Mouse (Mus musculus) adrenal gland, adult (tissue): ENCODE data around the gene AC124108.1.
A peak's percentile ranks its signal among the peaks of the same experiment; 100 is the strongest.

ENCODE experiments used
- DNase-seq, 2 experiments: peaks; one replicate each; pipeline ENCODE4 v3.0.0; 2022 to 2023; ENCODE audit warnings: low spot score in 1 of 2; ENCODE audit not compliant: inconsistent age in 2 of 2

AC124108.1 gene

DNA sequence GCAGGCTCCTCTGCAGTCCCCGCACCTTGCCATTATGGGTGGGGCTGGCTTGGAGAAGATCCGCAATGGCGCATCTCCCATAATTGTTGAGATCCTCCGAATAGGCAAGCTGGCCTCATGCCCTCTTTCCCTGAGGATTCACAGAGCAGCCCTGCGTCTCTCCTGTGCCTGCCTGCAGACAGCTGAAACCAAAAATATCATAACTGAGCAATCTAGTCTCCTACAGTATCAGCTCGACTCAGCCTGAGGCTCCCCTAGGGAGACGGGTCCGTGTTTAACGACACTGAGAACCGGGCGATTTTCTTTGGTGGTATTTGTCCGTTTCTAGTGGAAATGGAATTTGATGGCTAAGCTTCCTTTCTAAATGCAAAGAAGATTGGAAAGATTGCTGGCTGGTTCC is 8.7 kb downstream of the AC124108.1 start:
- peak in 1 of 2 experiments; percentile 13 for DNase-seq

DNA sequence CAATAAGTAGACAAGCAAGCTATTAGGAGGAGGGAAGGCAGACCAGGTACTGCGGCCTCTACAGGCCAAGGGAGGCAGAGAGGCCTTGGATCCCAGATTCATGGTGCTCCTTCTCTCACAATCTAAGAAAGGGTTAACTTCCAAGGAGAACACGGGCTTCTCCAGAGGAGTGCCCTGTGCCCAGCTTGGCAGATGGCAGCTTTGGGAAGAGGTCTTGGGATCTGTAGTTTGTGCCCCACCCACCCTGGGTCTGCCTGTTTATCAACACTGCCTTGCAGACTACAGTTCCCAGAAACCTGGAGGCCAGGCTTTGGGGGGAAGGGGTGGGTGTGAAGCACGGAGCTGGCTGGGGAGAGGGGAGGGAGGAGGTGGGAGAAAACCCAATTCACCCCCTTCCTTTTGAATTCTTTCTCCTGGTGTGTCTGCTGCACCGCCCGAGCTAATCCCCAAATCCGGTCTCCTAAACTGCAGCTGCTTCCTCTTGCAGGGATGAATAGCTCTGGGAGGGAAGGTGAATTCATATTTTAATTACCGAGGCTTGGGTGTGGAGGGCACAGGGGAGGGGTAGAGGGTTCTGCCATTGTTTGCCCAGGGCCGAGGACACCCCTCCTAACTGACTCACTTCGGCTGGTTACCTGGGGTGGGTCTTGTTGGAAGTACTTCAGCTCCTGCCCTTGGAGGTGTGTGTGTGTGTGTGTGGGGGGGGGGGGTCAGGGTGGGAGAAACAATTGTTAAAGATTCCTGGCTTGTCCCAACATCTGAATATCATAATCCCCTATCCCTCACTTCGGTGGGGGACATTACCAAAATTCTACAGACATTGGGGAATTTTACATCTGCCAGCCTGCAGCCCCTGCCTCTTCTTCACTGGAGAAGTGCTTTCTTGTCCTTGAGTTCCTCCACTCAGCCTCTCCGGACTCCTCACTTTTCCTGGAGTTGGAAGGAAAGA is 9.6 kb downstream of the AC124108.1 start:
- DNase-seq = peak in 1 of 2 experiments; percentile 19

DNA sequence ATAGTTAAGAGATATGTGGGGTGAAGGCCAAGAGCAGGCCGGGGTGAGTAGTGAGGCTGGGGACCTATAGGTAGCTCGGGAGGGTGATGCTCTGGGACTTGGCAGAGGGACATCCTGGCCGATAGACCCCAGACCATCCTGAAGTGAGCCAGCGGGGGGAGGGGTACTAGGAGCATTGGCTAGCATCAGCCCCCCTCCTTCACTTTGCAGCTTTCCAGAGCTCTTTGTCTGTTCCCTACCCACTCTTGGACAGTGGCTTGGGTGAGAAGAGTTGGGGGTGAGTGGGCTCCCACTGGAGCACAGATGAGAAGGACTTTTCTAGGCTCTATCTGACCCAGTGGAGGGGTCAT is 10.2 kb downstream of the AC124108.1 start:
- peak in 1 of 2 experiments; percentile 13 for DNase-seq

DNA sequence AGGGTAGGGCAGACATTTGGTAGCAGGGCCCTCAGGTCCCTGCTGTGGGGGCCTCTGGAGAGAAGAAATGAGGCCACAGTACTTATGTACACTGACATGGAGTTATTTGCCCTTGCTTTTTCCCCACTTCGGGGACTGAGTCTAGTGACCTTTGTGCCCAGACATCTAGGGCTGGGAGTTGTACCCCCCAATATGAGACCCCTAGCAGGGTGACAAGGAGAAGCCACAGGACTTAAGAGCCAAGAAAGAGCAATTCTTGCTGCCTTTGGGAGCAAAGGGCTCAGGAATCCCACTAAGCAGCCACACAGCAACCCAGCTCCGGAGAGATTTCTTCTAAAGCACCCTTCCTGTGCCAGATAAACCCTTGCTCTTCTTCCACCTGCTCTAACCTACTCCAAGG is 10.7 kb downstream of the AC124108.1 start:
- DNase-seq = peak in 1 of 2 experiments; percentile 14

- DNase-seq = no peak
Measured at GRCm38 (mm10) chr1:132202771-132203170, 11.5 kb downstream of the AC124108.1 start.

DNA sequence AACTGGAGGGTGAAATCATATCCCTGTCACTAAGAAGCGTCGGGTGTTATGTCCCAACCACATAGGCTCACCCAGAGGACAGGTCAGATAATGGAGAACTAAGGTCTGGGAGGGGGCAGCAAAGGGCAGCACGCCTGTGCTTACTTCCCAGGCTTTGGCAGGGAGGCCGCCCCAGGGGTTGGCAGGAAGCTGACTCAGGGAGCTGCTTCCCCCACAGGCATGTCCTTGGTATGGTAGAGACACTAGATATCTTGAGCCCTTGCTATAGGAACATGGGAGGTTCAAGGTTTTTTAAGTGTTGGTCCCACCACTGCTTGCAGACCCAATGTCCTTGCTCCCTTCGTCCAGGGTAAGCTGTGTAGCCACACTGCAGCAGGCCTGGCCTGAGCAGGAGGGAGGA is 14.7 kb downstream of the AC124108.1 start:
- peak in 1 of 2 experiments; percentile 75 for DNase-seq

DNA sequence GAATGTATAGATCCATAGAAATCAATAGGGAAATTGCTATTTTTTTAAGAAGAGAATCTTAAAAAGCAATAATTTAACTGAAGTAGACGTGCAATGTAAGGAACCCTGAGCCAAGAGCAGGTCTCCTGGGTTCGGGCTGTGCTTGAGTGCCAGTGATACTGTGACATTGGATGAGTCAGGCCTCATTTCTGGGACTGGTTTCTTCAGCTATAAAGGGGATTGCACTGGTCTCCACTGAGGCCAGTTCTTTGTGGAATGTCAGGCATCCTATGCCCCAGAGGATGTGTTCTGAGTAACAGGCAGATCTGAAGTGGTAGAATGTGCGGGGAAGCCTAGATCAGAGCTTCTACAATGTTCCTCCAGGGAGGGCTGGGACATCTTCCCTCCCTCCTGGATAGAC is 15.6 kb downstream of the AC124108.1 start:
- peak in 1 of 2 experiments; percentile 46 for DNase-seq

DNA sequence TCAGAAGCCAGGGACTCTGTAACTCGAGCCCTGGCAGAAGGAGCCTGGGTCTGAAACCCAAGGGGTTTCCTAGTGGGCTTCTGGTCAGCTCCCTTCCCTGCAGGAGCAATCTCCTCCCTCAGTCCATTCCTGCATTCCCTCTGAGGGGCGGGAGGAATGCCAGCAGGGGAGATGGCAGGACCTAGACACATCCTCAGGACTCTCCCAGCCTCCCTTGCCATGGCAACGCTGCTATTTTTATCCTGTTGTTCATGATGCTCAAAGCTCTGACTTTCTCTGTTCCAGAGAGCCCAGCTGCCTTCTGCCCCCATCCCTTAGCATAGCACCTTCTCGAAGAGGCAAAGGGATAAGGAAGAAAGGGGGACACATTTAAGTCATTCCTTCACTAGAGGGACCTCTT is 16.9 kb downstream of the AC124108.1 start:
- peak in 1 of 2 experiments; percentile 21 for DNase-seq

DNA sequence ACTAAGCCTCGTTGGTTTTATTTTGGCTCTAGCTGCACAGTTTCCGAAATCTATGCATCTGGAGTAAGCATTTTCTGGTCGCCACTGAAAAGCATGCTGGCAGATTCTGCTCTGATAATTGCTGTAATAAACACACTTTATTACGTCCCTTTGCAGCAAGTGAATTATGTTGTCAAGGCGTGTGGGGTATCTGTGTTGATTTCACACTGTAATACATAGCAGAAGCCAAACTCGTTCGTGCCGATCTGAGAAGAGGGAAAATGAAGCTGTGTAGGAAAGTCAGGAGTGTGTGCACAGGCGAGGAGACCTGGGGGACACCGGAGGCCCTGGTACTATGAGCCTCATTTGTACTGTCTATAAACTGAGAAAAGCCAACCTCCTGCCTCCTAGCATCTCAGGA is 18.1 kb downstream of the AC124108.1 start:
- DNase-seq = no peak

- peak; percentile 54 to 85 for DNase-seq
Measured at GRCm38 (mm10) chr1:132210922-132211321, 19.7 kb downstream of the AC124108.1 start.

DNA sequence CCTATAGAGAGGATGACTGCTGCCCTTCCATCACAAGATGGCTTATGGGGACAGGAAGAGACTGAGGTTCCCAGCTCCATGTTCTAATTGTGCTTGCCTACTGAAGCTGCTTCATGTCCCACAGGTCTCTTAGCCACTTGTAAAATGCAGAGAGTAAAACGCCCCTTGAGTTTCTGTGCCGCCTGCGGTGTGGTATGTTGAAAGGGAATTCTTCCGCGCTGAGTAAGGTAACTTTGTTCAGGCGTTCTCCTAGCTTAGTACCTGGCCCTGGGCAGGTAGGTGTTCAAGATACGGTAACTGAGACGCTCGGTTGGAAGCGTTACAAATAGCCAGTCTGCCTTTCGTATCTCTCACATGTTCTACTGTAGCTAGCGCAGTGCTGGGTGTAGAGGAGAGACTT is 20.4 kb downstream of the AC124108.1 start:
- peak in 1 of 2 experiments; percentile 26 for DNase-seq

DNA sequence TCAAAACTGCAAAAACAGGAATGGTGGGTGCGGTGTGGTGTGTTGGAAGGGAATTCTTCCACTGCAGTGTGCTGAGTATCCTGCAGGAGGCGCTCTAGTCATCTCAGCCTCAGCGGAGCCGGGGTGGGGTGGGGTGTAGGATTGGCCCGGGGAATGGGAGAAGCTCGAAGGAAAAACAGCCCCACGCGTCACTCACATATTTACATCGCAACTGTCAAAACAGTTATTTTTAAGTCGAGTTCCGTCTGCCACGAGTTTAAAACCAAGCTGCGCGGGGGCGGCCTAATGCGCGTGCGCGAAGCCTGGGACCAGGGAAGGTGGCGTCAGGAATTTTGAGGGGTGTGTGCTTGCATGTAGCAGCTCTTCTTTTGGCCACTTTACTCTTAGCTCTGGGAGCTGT is 21.0 kb downstream of the AC124108.1 start:
- DNase-seq = peak; percentile 71 to 89

- DNase-seq = peak in 1 of 2 experiments; percentile 45
Measured at GRCm38 (mm10) chr1:132213076-132213475, 21.8 kb downstream of the AC124108.1 start.

GRCm38 (mm10) chr1:132216276-132216675 is 25.0 kb downstream of the AC124108.1 start:
- DNase-seq = no peak

DNA sequence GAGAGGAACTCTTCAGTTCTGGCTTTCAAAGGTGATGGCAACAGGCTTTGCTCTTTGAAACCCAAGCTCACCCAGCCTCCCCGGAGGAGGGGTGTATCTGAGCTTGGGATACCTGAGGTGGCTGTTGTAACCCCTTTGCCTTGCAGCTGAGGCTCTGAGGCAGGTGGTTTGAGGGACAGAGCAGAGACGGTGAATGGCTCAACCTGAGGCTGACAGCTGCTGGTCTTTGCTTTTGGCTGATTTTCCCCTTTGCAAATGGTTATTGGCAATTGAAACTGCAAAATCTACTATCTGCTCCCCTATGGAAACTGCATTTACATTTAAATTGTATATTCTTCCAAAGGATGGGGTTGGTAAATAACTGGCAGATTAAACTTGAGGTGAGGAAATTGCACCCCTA is 30.4 kb downstream of the AC124108.1 start:
- no peak for DNase-seq

DNA sequence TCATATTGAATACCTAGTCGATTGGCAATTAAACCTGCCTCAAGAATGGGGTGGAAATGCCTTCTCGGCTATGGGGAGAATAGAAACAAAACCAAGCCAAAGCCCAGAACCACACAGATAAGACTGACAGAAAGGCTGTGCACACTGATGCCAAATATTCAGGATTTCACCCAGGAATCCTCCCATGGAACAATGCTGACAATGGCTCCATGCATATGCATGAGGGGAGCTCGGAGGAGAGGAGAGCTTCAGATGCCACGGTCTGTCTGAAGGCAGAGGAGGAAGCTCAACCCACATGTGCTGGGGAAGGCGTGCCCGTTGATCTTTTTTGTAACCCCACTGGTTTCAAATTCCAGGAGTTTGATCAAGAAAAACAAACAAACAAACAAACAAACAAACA is 30.9 kb downstream of the AC124108.1 start:
- DNase-seq = no peak

DNA sequence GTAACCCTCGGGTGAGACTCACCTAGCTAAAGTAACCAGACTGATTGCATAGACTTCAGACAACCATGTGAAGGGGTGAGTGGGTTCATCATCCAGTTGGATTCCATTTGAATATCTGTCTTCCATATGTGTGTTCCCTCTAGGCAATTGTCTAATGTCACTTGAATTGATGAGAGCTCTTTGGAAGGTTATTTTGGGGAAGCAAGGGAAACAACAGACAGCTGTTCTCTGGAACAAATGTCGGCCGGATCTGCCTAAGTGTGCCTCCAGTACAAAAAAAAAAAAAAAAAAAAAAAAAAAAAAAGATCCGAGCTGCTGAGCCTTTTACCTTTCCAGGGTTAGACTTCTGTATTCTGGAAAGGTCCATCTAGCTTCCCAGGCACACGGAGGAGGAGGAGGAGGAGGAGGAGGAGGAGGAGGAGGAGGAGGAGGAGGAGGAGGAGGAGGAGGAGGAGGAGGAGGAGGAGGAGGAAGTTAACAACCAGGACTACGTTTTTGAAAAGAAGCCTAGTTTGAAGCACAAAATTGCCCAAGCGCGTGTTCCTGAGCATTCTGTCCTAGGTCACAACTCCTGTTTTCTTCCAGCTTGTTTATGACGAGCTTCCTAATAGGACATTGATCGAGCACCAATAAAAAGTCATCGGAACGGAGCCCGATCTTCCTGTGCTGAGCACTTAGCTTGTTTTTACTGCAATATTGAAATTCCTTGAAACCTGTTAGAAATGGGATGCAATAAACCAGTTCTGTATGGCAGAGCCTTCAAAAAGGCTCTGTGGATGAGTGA is 35.2 kb downstream of the AC124108.1 start:
- no peak for DNase-seq

DNA sequence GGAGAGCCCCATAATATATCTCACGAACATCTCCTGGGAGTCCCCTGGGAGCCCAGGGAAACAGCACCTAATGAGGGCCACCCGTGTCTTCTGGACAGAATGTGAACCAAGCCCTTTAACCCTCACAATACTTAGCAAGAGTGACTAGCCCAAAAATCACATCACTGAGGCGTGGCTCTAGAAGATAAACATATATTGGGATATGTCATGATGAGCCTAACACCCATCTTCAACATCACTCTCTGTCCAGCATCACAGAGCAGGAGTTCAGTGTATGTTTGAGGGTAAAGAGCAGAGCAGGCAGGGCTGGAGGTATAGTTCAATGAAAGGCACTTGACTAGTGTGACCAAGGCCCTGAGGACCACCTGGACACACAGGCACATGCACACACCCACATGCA is 38.4 kb downstream of the AC124108.1 start, which contains the start of gene Gm10188:
Gene Gm10188 (minus strand): TSS at position 101 of the 400 bp plus-strand sequence.
- no peak for DNase-seq

DNA sequence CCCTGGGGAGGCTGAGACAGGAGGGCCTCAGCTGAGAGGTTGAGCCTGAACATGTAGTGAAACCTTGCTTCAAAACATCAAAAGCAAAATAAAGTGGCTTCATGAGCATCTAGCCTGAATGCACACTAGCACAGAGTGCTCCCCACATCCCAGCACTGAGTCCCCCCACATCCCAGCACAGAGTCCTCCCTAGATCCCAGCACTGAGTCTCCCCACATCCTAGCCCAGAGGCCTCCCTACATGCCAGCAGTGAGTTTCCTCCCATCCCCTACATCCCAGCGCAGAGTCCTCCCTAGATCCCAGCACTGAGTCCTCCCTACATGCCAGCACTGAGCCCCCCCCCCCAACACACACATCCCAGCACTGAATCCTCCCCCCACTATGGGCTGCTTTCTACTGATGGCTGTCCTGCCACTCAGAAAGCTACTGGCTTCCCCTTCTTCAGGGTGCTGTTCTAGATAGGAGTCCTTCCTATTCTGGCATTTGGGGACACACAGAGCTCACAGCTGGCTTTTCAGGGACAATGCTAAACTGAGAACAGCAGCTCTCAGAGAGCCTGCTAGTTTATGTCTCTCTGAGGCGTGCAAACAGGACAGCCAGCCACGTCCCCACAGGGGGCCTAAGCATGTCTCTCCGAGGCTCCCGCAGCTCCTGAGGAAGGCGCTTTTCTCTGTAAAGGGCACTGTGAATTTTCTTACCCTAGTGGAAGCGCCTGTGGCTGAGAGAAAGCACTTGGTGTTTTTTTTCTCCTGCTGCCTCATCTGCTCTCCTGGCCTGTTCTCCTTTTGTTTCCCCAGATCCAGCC is 40.4 kb downstream of the AC124108.1 start:
- DNase-seq = no peak

DNA sequence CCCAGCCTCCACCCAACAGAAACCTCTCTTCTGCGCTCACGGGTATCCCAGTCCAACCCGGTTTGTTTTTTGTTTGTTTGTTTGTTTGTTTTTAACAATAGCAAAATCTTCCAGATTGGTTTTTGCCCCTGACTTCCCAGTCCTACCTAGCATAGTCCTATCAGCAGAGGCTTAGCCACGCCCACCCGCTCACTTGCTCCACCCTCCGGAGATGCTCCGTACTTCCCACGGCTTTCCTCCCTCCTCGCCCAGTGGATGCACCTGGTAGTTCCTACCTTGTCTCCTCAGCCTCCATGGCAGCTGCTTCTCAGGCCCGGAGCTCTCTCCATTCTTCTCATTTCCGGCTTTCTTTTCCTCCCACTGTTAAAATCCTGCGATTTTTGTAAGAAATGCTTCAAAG is 42.3 kb downstream of the AC124108.1 start:
- peak in 1 of 2 experiments; percentile 54 for DNase-seq

GRCm38 (mm10) chr1:132234757-132235273 is 43.6 kb downstream of the AC124108.1 start:
- no peak for DNase-seq
